Mouse (Mus musculus) midbrain, embryonic 13.5 days (tissue): ENCODE measurements around the gene Fbln1. TPM values are rescaled to one million over a fixed set of nuclear protein-coding genes. Genes with fewer than 3 reads are reported as not detected.

Source experiments
- ATAC-seq: fragments of 200-750 bp; cut with Nextera tagmentation; 2 replicates; pipeline ENCODE4 v1.8.0; 2017; ENCODE audit warnings: mild to moderate bottlenecking, moderate TSS enrichment, moderate library complexity
- H3K27ac ChIP-seq: fragments of 300-500 bp; sonication (generic); 2 replicates; pipeline ENCODE4 v1.5.1; 2015; ENCODE audit warnings: inconsistent platforms, mild to moderate bottlenecking, moderate library complexity
- H3K27me3 ChIP-seq: fragments of 300-500 bp; sonication (generic); 2 replicates; pipeline ENCODE4 v1.6.1; 2015; ENCODE audit warnings: mild to moderate bottlenecking, inconsistent platforms
- H3K36me3 ChIP-seq: fragments of 300-500 bp; sonication (generic); 2 replicates; pipeline ENCODE4 v1.6.1; 2015; ENCODE audit warnings: mild to moderate bottlenecking, inconsistent platforms
- H3K4me1 ChIP-seq: fragments of 300-500 bp; sonication (generic); replicated peaks from 2 replicates; pipeline ENCODE4 v1.6.1; 2015; ENCODE audit warnings: inconsistent platforms
- H3K4me2 ChIP-seq: fragments of 300-500 bp; sonication (generic); replicated peaks from 2 replicates; pipeline ENCODE4 v1.6.1; 2015; ENCODE audit warnings: moderate library complexity, mild to moderate bottlenecking, inconsistent platforms
- H3K4me3 ChIP-seq: fragments of 300-500 bp; sonication (generic); replicated peaks from 2 replicates; pipeline ENCODE4 v1.5.1; 2015; ENCODE audit warnings: mild to moderate bottlenecking, inconsistent platforms
- H3K9ac ChIP-seq: fragments of 300-500 bp; sonication (generic); replicated peaks from 2 replicates; pipeline ENCODE4 v1.6.1; 2015; ENCODE audit warnings: mild to moderate bottlenecking, inconsistent platforms
- H3K9me3 ChIP-seq: fragments of 300-500 bp; sonication (generic); 2 replicates; pipeline ENCODE4 v1.6.1; 2016; ENCODE audit warnings: mild to moderate bottlenecking, inconsistent platforms
- WGBS: fragments of 180-500 bp; shearing (Covaris S2); methylation state at CpG from one replicate; pipeline ENCODE4 v1.1.7; 2015; 5-methylcytosine and 5-hydroxymethylcytosine counted together
- polyA plus RNA-seq: library from polyadenylated mRNA; unstranded; fragments of >200 nt; fragmentation: Nextera tagmentation; extraction: Ambion mirVana; gene quantifications from 2 replicates; pipeline ENCODE4 v1.2.1, GENCODE M21; 2015

Gene Fbln1
- polyA plus RNA-seq, 1 experiment from 2014 or later: 53.9 TPM

DNA sequence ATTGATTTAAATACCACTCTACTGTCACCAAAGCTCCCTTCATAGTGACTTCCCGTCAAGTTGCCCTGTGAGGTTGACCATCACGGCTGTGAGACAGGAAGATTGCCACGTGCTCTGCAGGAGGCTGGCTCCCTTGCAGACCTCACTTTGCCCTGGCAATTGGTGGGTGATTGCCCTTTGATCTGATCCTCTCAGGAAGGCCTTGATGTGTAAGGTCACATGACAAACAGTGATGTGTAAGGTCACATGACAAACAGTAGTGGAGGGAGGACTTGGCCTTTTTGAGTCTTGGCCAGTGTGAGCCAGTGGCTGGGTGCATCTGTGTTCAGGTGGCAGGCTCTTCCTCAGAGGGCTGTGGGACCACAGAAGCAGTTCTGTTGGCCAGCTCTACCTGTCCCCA is 22.8 kb downstream of the Fbln1 start:
- no peak overlapping the region for H3K4me3 ChIP-seq
- no peak overlapping the region for H3K27ac ChIP-seq
- WGBS: 75% methylated on average over 3 of the region's 3 CpGs
- no peak overlapping the region for H3K4me2 ChIP-seq
- no peak for ATAC-seq
- H3K9ac ChIP-seq: no peak overlapping the region
- peaks cover 42% of the 10 kb centered on the region for H3K36me3 ChIP-seq
- H3K9me3 ChIP-seq: no peaks in the 10 kb centered on the region
- no peaks in the 10 kb centered on the region for H3K4me1 ChIP-seq
- H3K27me3 ChIP-seq: no peaks in the 10 kb centered on the region

DNA sequence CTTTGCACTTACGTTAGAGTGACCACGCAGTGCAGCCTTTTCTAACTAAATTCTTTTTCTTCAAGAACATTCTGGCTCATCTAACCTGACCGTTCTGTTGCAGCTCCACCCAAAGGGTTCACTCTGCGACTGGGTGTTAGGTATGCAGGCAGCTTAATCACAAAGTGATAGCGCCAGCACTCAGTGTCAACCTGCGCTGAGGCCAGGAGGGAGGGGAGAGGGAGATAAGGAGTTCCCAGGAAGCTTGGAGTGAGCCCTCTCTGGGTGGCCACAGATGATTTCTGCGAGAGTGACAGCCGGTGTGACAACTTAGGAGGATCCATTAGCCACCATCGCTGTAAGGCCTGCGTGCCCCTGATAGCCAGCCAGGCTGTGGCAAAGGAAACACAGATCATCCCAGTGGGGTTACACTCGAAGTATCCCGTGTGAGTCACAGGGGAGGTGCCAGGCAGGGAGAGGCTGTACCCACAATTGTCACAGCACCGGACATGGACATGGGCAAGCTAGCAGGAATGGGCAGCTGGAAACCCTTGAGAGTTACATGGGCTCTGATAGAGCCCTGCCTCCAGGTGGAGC is 24.3 kb downstream of the Fbln1 start:
- Histone ChIP-seq H3K36me3 (peaks cover 35% of the 10 kb centered on the region), H3K9ac (no peak overlapping the region), H3K27ac (no peak overlapping the region), H3K4me2 (no peak overlapping the region), H3K27me3 (no peaks in the 10 kb centered on the region), H3K9me3 (no peaks in the 10 kb centered on the region), H3K4me3 (no peak overlapping the region), H3K4me1 (no peaks in the 10 kb centered on the region)
- ATAC-seq: no peak
- 94% methylated on average over 13 of the region's 13 CpGs for WGBS

DNA sequence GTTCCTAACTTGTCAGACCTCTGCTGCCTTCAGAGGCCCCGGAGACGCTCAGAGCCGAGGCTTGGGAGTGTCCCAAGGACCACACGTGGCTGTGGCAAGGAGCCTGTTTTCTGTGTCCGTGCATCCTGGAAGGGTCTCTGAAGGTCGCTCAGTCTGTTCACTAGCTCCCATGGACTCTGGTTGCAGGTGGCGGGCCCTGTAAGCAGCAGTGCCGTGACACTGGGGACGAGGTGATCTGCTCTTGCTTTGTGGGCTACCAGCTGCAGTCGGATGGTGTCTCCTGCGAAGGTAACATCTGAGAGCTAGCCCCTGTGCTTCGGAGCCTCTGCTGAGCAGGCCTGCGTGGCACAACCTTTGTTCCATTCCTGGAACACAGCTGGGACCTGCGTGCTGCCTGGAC is 24.9 kb downstream of the Fbln1 start:
- H3K9ac ChIP-seq: no peak overlapping the region
- 93% methylated on average over 14 of the region's 14 CpGs for WGBS
- H3K27ac ChIP-seq: no peak overlapping the region
- H3K4me3 ChIP-seq: no peak overlapping the region
- no peak overlapping the region for H3K4me2 ChIP-seq
- no peaks in the 10 kb centered on the region for H3K9me3 ChIP-seq
- peaks cover 35% of the 10 kb centered on the region for H3K36me3 ChIP-seq
- no peaks in the 10 kb centered on the region for H3K27me3 ChIP-seq
- no peak for ATAC-seq
- H3K4me1 ChIP-seq: no peaks in the 10 kb centered on the region

DNA sequence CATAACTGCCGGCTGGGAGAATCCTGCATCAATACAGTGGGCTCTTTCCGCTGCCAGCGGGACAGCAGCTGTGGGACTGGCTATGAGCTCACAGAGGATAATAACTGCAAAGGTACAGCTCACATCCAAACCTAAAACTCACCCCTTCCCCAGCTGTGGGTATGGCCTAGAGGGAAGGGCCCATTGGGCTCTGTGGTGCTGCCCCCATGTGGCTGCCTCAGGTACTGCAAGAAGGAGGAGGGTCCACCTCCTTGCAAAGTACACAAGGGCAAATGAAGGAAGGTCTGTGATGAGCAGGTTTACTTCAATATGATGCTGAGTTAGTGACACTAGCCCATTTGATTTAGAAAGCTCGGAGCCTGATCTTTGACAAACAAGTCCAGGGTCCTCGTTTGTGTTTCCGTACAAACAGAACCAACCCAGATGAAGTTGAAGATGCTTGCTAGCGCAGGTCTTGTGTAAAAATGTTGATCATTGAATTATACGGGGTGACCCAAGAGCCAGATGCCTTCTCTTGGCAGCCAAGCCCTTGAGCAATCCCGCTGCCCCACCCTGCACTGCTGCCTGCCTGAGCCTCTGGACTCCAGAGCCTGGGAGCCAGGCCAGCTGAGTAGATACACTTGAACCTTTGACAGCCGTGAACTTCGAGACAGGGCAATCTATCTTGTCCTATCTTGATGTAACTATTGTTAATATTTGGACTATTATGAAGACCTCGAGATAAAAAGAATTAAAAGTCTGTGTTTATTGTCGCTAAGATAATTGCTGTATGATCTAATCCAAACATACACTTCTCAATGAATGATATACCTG is 25.9 kb downstream of the Fbln1 start:
- WGBS: 86% methylated on average over 13 of the region's 13 CpGs
- no peaks in the 10 kb centered on the region for H3K9me3 ChIP-seq
- H3K4me2 ChIP-seq: no peak overlapping the region
- no peak overlapping the region for H3K9ac ChIP-seq
- H3K36me3 ChIP-seq: peaks cover 30% of the 10 kb centered on the region
- ATAC-seq: no peak
- no peaks in the 10 kb centered on the region for H3K27me3 ChIP-seq
- H3K27ac ChIP-seq: no peak overlapping the region
- H3K4me1 ChIP-seq: no peaks in the 10 kb centered on the region
- H3K4me3 ChIP-seq: no peak overlapping the region

DNA sequence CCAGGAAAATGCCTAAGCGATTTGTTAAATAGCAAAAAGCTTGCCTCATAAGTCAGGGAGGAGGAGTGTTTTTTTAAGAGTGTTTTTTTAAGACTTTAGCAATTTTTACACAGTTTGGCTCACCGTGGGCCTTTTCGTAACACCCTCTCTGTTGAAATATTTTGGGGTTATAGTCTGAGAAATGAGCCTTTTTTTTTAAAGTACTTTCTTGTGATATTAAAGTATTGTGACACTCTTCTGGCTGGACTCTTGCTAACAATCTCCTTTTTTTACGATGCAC is 26.4 kb downstream of the Fbln1 start:
- peaks cover 28% of the 10 kb centered on the region for H3K36me3 ChIP-seq
- no peak overlapping the region for H3K9ac ChIP-seq
- H3K27me3 ChIP-seq: no peaks in the 10 kb centered on the region
- H3K9me3 ChIP-seq: no peaks in the 10 kb centered on the region
- H3K27ac ChIP-seq: no peak overlapping the region
- WGBS: 97% methylated on average over 4 of the region's 4 CpGs
- ATAC-seq: no peak
- H3K4me3 ChIP-seq: no peak overlapping the region
- H3K4me2 ChIP-seq: no peak overlapping the region
- no peaks in the 10 kb centered on the region for H3K4me1 ChIP-seq

DNA sequence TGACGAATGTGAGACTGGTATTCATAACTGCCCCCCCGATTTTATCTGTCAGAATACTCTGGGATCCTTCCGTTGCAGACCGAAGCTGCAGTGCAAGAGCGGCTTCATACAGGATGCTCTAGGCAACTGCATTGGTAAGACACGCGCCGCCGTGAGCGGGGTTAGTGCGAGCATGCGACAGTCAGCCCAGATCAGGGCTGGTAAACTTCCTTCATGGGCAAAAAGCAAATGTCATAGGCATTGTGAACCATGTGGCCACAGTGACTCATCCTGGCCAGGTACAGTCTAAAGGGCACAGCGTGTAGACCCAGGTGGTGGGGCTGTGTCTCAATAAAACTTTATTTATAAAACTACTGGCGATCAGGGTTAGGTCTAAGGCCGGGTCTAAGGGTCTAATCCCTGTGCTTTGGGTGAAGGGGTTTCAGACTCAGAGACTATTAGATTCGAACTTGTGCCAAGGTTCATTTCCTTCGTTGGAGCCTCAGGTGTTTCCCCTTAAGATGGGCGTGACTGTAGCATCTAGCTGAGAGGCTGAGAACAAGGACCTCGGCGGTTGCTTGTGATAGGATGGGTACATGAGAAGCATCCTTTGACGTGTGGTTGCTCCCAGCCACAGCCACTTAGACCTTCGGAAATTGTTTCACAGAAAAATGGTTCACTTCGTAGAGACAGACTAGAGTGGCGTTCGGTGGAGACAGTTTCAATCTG is 26.9 kb downstream of the Fbln1 start:
- no peak for ATAC-seq
- H3K36me3 ChIP-seq: peaks cover 29% of the 10 kb centered on the region

DNA sequence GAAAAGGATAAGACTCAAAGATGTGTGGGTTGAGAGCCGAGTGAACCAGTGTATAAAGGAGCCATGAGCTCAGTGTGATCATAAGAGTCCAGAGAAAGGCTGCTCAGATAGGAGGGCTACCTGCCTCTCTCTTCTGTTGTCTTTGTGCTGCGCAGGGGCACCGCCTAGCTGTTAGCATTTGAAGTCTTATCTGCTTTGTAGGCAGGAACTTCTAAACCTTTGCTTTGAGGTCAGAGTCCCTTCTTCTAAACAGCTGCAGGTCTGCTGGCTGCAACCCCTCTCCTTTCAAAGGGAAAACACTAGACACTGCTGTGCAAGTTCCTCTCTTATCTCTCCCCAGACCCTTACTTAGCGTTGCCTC is 27.5 kb downstream of the Fbln1 start:
- peaks cover 34% of the 10 kb centered on the region for H3K36me3 ChIP-seq
- whole genome bisulfite sequencing: 82% methylated on average over 4 of the region's 4 CpGs

More for the DNA sequence above, 26.9 kb downstream of the Fbln1 start:
- no peaks in the 10 kb centered on the region for H3K9me3 ChIP-seq
- no peak overlapping the region for H3K4me2 ChIP-seq
- H3K27me3 ChIP-seq: no peaks in the 10 kb centered on the region
- no peaks in the 10 kb centered on the region for H3K4me1 ChIP-seq
- H3K9ac ChIP-seq: no peak overlapping the region
- no peak overlapping the region for H3K27ac ChIP-seq
- H3K4me3 ChIP-seq: no peak overlapping the region
- WGBS: 96% methylated on average over 25 of the region's 25 CpGs

DNA sequence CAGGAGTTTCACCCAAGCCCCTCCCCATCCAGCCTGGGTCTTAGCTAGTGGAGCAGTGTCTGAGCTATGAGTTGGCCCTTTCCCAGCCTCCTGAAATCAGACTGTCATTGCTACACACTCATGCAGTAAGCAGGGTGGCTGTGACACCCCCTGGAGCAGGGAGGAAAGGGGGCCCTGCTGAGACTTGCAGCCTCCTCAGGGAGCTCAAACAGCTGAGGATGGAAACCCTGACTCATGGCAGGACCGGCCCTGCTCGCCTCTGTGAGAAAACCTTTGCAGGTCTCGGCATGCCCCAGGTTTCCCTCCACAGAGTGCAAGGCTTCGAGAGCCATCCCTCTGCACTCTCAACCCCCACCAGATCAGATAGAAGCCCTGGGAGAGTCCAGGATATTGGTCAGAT is 27.9 kb downstream of the Fbln1 start:
- ATAC-seq: no peak
- H3K9me3 ChIP-seq: no peaks in the 10 kb centered on the region
- H3K36me3 ChIP-seq: peaks cover 36% of the 10 kb centered on the region
- H3K4me3 ChIP-seq: no peak overlapping the region
- 87% methylated on average over 4 of the region's 4 CpGs for WGBS
- no peaks in the 10 kb centered on the region for H3K4me1 ChIP-seq
- H3K27me3 ChIP-seq: no peaks in the 10 kb centered on the region
- H3K4me2 ChIP-seq: no peak overlapping the region
- no peak overlapping the region for H3K27ac ChIP-seq
- H3K9ac ChIP-seq: no peak overlapping the region

More for the DNA sequence above, 27.5 kb downstream of the Fbln1 start:
- H3K4me1 ChIP-seq: no peaks in the 10 kb centered on the region
- no peaks in the 10 kb centered on the region for H3K9me3 ChIP-seq
- no peak for ATAC-seq
- H3K27me3 ChIP-seq: no peaks in the 10 kb centered on the region
- H3K27ac ChIP-seq: no peak overlapping the region
- H3K4me3 ChIP-seq: no peak overlapping the region
- no peak overlapping the region for H3K4me2 ChIP-seq
- H3K9ac ChIP-seq: no peak overlapping the region

DNA sequence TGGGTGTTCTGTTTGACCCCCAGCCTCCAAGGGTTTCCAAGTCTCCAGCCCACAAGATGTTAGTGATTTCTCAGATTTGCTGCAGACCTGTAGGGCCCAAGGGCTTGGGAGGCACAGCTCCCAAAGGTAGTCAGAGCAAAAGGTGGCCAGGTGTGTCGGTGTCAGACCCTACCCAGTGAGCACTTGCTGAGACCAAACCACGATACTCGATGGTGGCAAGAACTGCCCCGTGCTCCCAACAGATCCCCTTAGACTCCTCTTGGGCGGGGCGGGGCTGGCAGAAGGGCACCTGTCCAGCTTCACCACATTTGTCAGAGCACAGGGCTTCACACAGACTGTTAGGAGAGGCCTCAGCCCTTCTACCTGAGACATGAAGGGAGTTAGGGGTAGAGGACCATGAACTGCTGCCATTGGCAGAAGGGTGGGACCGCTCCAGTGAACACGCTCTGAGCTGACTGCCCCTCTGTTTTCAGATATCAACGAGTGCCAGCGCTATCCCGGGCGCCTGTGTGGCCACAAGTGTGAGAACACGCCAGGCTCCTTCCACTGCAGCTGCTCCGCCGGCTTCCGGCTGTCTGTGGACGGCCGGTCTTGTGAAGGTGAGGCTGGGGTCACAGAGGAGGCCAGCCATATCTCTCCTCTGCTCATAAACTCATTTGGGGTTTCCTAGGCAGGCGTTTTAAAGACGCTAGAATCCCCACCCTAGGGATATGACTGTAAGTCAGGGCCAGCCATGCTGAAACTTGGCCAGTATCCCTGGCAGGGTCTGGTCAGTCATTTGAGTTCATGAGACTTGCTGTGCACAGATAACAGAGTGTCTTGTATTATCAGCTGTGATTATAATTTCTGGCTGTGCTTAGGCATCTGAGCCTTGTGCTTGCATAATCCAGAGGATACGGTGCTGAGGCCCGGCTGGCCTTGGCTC is 33.3 kb downstream of the Fbln1 start:
- Histone ChIP-seq H3K4me3 (no peak overlapping the region), H3K9me3 (no peaks in the 10 kb centered on the region), H3K27me3 (no peaks in the 10 kb centered on the region), H3K27ac (no peak overlapping the region), H3K4me1 (no peaks in the 10 kb centered on the region), H3K36me3 (peaks cover 57% of the 10 kb centered on the region), H3K9ac (0 out of 2 replicates have a peak overlapping the region, but pooled peaks have one; percentile 10), H3K4me2 (no peak overlapping the region)
- 94% methylated on average over 22 of the region's 22 CpGs for WGBS
- ATAC-seq: no peak

DNA sequence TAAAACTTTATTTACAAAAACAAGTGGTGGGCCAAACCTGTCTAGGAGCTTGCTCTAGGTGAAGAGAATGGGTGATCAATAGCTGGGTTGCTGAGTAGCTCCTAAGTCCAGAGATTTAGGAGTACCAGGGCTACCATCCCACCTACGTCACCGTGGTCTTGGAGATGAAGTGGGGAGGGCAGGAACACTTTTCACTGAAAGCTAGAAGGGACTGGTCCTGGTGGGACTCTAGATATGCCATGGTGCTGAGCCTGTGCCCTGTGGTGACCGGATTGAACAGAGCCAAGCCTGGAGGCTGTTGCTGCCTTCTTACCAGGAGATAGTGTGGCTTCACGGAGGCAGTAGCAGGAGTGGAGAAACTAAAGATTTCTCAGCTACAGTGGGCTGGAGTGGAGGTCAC is 34.3 kb downstream of the Fbln1 start:
- H3K27me3 ChIP-seq: no peaks in the 10 kb centered on the region
- no peak for ATAC-seq
- no peak overlapping the region for H3K4me2 ChIP-seq
- no peaks in the 10 kb centered on the region for H3K4me1 ChIP-seq
- no peak overlapping the region for H3K27ac ChIP-seq
- H3K9me3 ChIP-seq: no peaks in the 10 kb centered on the region
- H3K9ac ChIP-seq: no peak overlapping the region
- 96% methylated on average over 4 of the region's 4 CpGs for WGBS
- H3K4me3 ChIP-seq: no peak overlapping the region
- peaks cover 63% of the 10 kb centered on the region for H3K36me3 ChIP-seq

DNA sequence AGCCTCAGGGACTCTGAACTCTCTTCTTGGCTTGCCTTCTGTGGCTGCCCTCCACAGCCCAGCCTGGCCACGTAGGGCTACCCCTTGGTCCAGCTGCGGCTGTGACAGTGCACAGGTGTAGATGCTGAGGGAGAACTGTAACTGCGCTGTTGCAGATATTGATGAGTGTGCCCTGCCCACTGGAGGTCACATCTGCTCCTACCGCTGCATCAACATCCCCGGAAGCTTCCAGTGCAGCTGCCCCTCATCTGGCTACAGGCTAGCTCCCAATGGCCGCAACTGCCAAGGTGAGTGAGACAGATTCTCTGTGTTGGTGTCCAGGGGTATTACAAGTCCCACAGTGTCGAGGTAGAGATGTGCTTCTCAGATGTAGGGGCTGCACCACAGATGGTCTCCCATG is 36.1 kb downstream of the Fbln1 start:
- no peak overlapping the region for H3K4me3 ChIP-seq
- H3K36me3 ChIP-seq: peaks cover 63% of the 10 kb centered on the region
- no peak for ATAC-seq
- H3K4me2 ChIP-seq: no peak overlapping the region
- H3K4me1 ChIP-seq: no peaks in the 10 kb centered on the region
- H3K27ac ChIP-seq: no peak overlapping the region
- H3K9me3 ChIP-seq: no peaks in the 10 kb centered on the region
- H3K9ac ChIP-seq: no peak overlapping the region
- WGBS: 95% methylated on average over 7 of the region's 7 CpGs
- no peaks in the 10 kb centered on the region for H3K27me3 ChIP-seq
